Mouse (Mus musculus) G1E-ER4 (cell line): ENCODE results near the gene Anp32a. TPM values are rescaled to one million over a fixed set of nuclear protein-coding genes. Genes with fewer than 3 reads are reported as not detected.

Experiments
- GATA1 ChIP-seq: IDR thresholded peaks from one replicate; pipeline ENCODE4 v1.8.0; 2012; ENCODE audit warnings: low read length, inconsistent platforms
- polyA plus RNA-seq: library from polyadenylated mRNA; stranded (reverse); fragments of >175 nt; gene quantifications from 2 replicates; pipeline ENCODE4 v1.2.3, GENCODE M21; 2012

Anp32a gene
- polyA plus RNA-seq, 1 experiment, result 317 TPM

GRCm38 (mm10) chr9:62372556-62373221 lies 31.6 kb downstream of the Anp32a start:
- TF ChIP-seq GATA1, result no peak

- no peak for TF ChIP-seq GATA1
Measured at GRCm38 (mm10) chr9:62373222-62374123, 32.4 kb downstream of the Anp32a start.

- no peak for TF ChIP-seq GATA1
Measured at GRCm38 (mm10) chr9:62374276-62374675, 33.2 kb downstream of the Anp32a start.

- TF ChIP-seq GATA1, result no peak
Measured at GRCm38 (mm10) chr9:62377897-62378296, 36.8 kb downstream of the Anp32a start.

- no peak for TF ChIP-seq GATA1
Measured at GRCm38 (mm10) chr9:62380351-62380750, 39.3 kb downstream of the Anp32a start.

- no peak for TF ChIP-seq GATA1
Measured at GRCm38 (mm10) chr9:62381402-62381913, 40.4 kb downstream of the Anp32a start.

GRCm38 (mm10) chr9:62382519-62383084 lies 41.5 kb downstream of the Anp32a start:
- no peak for TF ChIP-seq GATA1

GRCm38 (mm10) chr9:62385062-62385461 lies 44.0 kb downstream of the Anp32a start:
- TF ChIP-seq GATA1, result no peak

GRCm38 (mm10) chr9:62385727-62386518 lies 44.8 kb downstream of the Anp32a start:
- no peak for TF ChIP-seq GATA1

- no peak for TF ChIP-seq GATA1
Measured at GRCm38 (mm10) chr9:62389735-62390134, 48.6 kb downstream of the Anp32a start.

GRCm38 (mm10) chr9:62393531-62393930 lies 52.4 kb downstream of the Anp32a start:
- no peak for TF ChIP-seq GATA1

- TF ChIP-seq GATA1, result no peak
Measured at GRCm38 (mm10) chr9:62394163-62394562, 53.1 kb downstream of the Anp32a start.

GRCm38 (mm10) chr9:62400531-62401170 lies 59.6 kb downstream of the Anp32a start:
- no peak for TF ChIP-seq GATA1

GRCm38 (mm10) chr9:62401589-62401988 lies 60.5 kb downstream of the Anp32a start:
- TF ChIP-seq GATA1, result no peak
